Mouse (Mus musculus): Measurements from ENCODE around the gene Crybg2.

DNA sequence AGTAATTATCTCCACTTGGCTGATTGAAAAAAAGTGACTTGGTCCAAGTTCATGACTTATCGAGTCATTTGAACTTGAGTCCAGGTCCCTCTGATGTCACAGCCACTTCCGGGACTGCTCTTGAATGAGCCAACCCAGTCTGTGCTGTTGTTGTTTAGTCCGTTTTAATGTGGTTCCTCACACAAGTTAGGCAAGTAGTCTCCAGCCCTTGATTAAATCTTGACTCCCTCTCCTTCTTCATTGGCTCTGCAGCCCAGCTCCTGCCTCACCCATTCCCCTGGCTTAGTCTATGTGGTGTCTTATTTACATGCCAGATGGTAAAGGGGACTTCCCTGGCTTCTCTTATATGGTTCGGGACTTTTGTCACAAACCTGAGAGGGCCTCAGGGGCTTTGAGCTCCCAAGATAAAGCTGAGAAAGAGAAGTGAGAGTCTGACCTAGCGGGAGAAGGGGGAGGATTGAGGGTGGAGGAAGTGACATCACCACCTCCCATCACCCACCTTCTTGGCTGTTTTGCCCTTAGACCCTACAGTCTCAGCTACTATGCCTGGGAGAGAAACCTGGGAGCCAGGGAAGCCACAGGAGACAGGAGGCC is 36.5 kb downstream of the Crybg2 start:
- TF ChIP-seq CTCF (IDR thresholded peaks at IDR 0.05; ENCODE audit: low read depth) (no peak), EP300 (optimal IDR thresholded peaks at IDR 0.05) (no peak)

All from stomach, postnatal 0 days (tissue).